Mouse (Mus musculus) cerebellum, adult 9-11 months (tissue): ENCODE measurements at regions not wholly inside any gene's neighbourhood (a gene's known extent, or its start where the extent isn't known, plus 50 kb on each side); places are given as distances from the start of the nearest gene placed in this dataset.
A peak's percentile ranks its signal among the peaks of the same experiment; 100 is the strongest.

ENCODE experiments used
- DNase-seq: peaks from one replicate; pipeline ENCODE4 v3.0.0; 2022

- no peak for DNase-seq
These were observed 199.5 kb upstream of the Gk2 start for GRCm38 (mm10) chr5:97656167-97656924.

- DNase-seq = no peak
These were observed 198.4 kb upstream of the Gk2 start for GRCm38 (mm10) chr5:97655266-97655665.

GRCm38 (mm10) chr5:97654414-97654813 is 197.6 kb upstream of the Gk2 start:
- DNase-seq = no peak

- DNase-seq = no peak
These were observed 185.4 kb upstream of the Gk2 start for GRCm38 (mm10) chr5:97642251-97642650.

GRCm38 (mm10) chr5:97641646-97642045 is 184.8 kb upstream of the Gk2 start:
- DNase-seq = peak; percentile 51

- no peak for DNase-seq
These were observed 179.5 kb upstream of the Gk2 start for GRCm38 (mm10) chr5:97636357-97636756.

GRCm38 (mm10) chr5:97633766-97634165 is 176.9 kb upstream of the Gk2 start:
- DNase-seq = peak; percentile 62

GRCm38 (mm10) chr5:97632791-97633190 is 176.0 kb upstream of the Gk2 start:
- no peak for DNase-seq

- DNase-seq = no peak
These were observed 168.4 kb upstream of the Gk2 start for GRCm38 (mm10) chr5:97625200-97625599.

- DNase-seq = no peak
These were observed 163.1 kb upstream of the Gk2 start for GRCm38 (mm10) chr5:97619890-97620289.

- DNase-seq = no peak
These were observed 161.6 kb upstream of the Gk2 start for GRCm38 (mm10) chr5:97618411-97618810.

- no peak for DNase-seq
These were observed 145.4 kb upstream of the Gk2 start for GRCm38 (mm10) chr5:97602176-97602575.

- DNase-seq = no peak
These were observed 144.6 kb upstream of the Gk2 start for GRCm38 (mm10) chr5:97601384-97601783.

- peak; percentile 11 for DNase-seq
These were observed 141.9 kb upstream of the Gk2 start for GRCm38 (mm10) chr5:97598741-97599140.

- no peak for DNase-seq
These were observed 139.1 kb upstream of the Gk2 start for GRCm38 (mm10) chr5:97595916-97596315.

- DNase-seq = no peak
These were observed 137.3 kb upstream of the Gk2 start for GRCm38 (mm10) chr5:97594081-97594480.

- DNase-seq = no peak
These were observed 125.7 kb upstream of the Gk2 start for GRCm38 (mm10) chr5:97582509-97582908.

GRCm38 (mm10) chr5:97565486-97565885 is 108.7 kb upstream of the Gk2 start:
- DNase-seq = peak; percentile 9

- DNase-seq = no peak
These were observed 106.9 kb upstream of the Gk2 start for GRCm38 (mm10) chr5:97563724-97564123.

GRCm38 (mm10) chr5:97554274-97554673 is 97.5 kb upstream of the Gk2 start:
- DNase-seq = no peak

- no peak for DNase-seq
These were observed 96.3 kb upstream of the Gk2 start for GRCm38 (mm10) chr5:97553122-97553521.

- no peak for DNase-seq
These were observed 80.9 kb upstream of the Gk2 start for GRCm38 (mm10) chr5:97537492-97538257.

- DNase-seq = no peak
These were observed 76.9 kb upstream of the Gk2 start for GRCm38 (mm10) chr5:97533733-97534132.

- peak; percentile 32 for DNase-seq
These were observed 70.7 kb upstream of the Gk2 start for GRCm38 (mm10) chr5:97527555-97527954.
